Mouse (Mus musculus) heart, postnatal 0 days (tissue): ENCODE measurements around the gene Clec2g. TPM values are rescaled to one million over a fixed set of nuclear protein-coding genes. Genes with fewer than 3 reads are reported as not detected.
"Not testable (repeated sequence)": the region's sequence is repeated elsewhere in the genome, so short reads cannot be mapped to it uniquely, and the experiment has no call there.

Source experiments
- ATAC-seq: fragments of 200-750 bp; cut with Nextera tagmentation; 2 replicates; pipeline ENCODE4 v1.8.0; 2017; ENCODE audit warnings: low read depth, moderate number of reproducible peaks, moderate library complexity; ENCODE audit not compliant: insufficient read depth
- DNase-seq: peaks from one replicate; pipeline ENCODE4 v3.0.0-alpha.2; 2016; ENCODE audit warnings: low spot score
- H3K27ac ChIP-seq: fragments of 300-500 bp; sonication (generic); 2 replicates; pipeline ENCODE4 v1.5.1; 2014; ENCODE audit warnings: low read depth, mild to moderate bottlenecking
- H3K27me3 ChIP-seq: fragments of 300-500 bp; sonication (generic); 2 replicates; pipeline ENCODE4 v1.6.1; 2014; ENCODE audit warnings: low read length, mixed read lengths; ENCODE audit not compliant: control insufficient read depth, insufficient read depth
- H3K36me3 ChIP-seq: fragments of 300-500 bp; sonication (generic); replicated peaks from 2 replicates; pipeline ENCODE4 v1.6.1; 2014; ENCODE audit warnings: low read length, mixed read lengths; ENCODE audit not compliant: control insufficient read depth, insufficient read depth
- H3K4me1 ChIP-seq: fragments of 300-500 bp; sonication (generic); 2 replicates; pipeline ENCODE4 v1.6.1; 2014; ENCODE audit warnings: antibody characterized with exemption; ENCODE audit not compliant: control insufficient read depth, insufficient read depth
- H3K4me2 ChIP-seq: fragments of 300-500 bp; sonication (generic); 2 replicates; pipeline ENCODE4 v1.6.1; 2014; ENCODE audit warnings: low read depth, mild to moderate bottlenecking, low read length, moderate library complexity
- H3K4me3 ChIP-seq: fragments of 300-500 bp; sonication (generic); 2 replicates; pipeline ENCODE4 v1.5.1; 2014; ENCODE audit warnings: low read depth, low read length
- H3K9ac ChIP-seq: fragments of 300-500 bp; sonication (generic); replicated peaks from 2 replicates; pipeline ENCODE4 v1.6.1; 2014; ENCODE audit warnings: low read depth, low read length, mixed read lengths
- H3K9me3 ChIP-seq: fragments of 300-500 bp; sonication (generic); replicated peaks from 2 replicates; pipeline ENCODE4 v1.6.1; 2016; ENCODE audit warnings: low read length; ENCODE audit not compliant: control insufficient read depth
- CTCF ChIP-seq: IDR thresholded peaks from 2 replicates; pipeline ENCODE4 v1.5.1; 2016; ENCODE audit warnings: antibody characterized with exemption, control low read depth, low read depth
- EP300 ChIP-seq: IDR thresholded peaks from 2 replicates; pipeline ENCODE4 v1.6.1; 2016; ENCODE audit warnings: antibody characterized with exemption, low read depth
- WGBS: fragments of 180-500 bp; shearing (Covaris S2); extraction: QIAGEN DNeasy Blood & Tissue Kit; methylation state at CpG from one replicate; pipeline ENCODE4 v1.1.7; 2014; 5-methylcytosine and 5-hydroxymethylcytosine counted together
- polyA plus RNA-seq: library from polyadenylated mRNA; unstranded; fragments of >200 nt; fragmentation: Nextera tagmentation; extraction: Ambion mirVana; gene quantifications from 2 replicates; pipeline ENCODE4 v1.2.1, GENCODE M21; 2015
- total RNA-seq: library from RNA; depleted of rRNA; stranded (reverse); fragments of >200 nt; gene quantifications from 2 replicates; pipeline ENCODE4 v1.2.3, GENCODE M21; 2014; ENCODE audit warnings: low replicate concordance

Gene Clec2g
- total and polyA plus RNA-seq, 2 experiments from 2014 or later: not detected

DNA sequence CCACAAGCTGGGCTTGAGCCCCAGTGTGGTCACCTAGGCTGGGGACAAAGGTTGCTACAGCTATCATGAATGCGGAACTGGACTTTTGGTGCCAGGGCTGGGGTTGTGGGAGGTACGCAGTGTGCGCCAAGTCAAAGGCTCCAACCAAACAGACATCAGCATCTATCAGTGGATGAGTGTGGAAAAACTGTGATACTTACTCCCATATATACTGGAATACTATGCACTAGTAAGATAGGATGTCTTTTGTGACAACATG, 39.2 kb downstream of the Clec2g start:
- H3K27me3 ChIP-seq: no peaks in the 10 kb centered on the region
- no peak overlapping the region for H3K27ac ChIP-seq
- H3K4me1 ChIP-seq: no peaks in the 10 kb centered on the region
- H3K9me3 ChIP-seq: no peaks in the 10 kb centered on the region
- no peak overlapping the region for H3K4me3 ChIP-seq
- H3K4me2 ChIP-seq: no peak overlapping the region
- no peak overlapping the region for H3K9ac ChIP-seq
- TF ChIP-seq CTCF (no peak), EP300 (no peak)
- no peak for DNase-seq
- no peak for ATAC-seq
- H3K36me3 ChIP-seq: no peaks in the 10 kb centered on the region
- WGBS: 90% methylated on average over 3 of the region's 3 CpGs

DNA sequence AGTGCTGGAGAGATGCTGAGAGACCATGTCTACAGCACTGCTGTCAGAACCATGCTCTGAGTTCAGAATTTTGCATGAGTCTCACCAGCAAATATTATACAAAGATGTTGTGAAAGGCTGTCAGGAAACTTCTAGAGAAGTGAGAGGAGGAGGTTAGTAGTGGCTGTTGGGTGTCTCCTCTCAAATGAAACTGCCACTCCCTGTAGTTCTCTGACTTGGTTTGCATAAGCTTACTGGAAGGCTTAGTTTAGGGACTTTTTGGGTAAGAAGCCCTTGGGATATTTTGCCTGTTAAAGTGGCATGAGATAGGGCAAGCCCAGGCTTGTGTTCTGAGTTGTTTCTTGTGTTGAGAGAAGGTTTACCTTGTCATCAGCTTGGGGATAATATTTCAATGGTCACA, 40.7 kb downstream of the Clec2g start:
- ATAC-seq: not testable (repeated sequence)

DNA sequence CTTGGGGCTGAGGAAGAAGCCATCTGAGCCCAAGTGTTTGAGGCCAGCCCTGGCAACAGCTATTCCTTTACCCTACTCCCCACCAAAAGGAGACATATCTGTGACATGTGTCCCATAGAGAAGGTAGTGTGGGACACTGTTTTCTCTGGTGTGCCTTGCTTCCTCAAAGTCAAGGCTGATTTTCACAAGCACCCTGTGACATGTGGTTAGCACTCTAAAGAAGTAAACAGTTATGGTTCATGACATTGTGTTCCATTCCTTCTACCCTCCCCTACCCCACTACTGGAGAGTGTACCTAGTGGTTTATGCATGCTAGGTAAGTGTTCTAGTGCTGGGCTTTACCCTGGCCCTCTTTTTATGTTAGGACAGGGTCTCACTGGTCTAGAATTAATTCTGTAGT, 42.0 kb downstream of the Clec2g start:
- no peak overlapping the region for H3K4me2 ChIP-seq
- H3K9me3 ChIP-seq: no peaks in the 10 kb centered on the region
- H3K36me3 ChIP-seq: no peaks in the 10 kb centered on the region
- no peak overlapping the region for H3K9ac ChIP-seq
- H3K27me3 ChIP-seq: no peaks in the 10 kb centered on the region
- no peak for ATAC-seq
- TF ChIP-seq CTCF (no peak), EP300 (no peak)
- H3K27ac ChIP-seq: no peak overlapping the region
- DNase-seq: no peak
- no peak overlapping the region for H3K4me3 ChIP-seq
- H3K4me1 ChIP-seq: no peaks in the 10 kb centered on the region

More for the DNA sequence above, 40.7 kb downstream of the Clec2g start:
- H3K4me3 ChIP-seq, H3K9ac ChIP-seq, H3K27me3 ChIP-seq, H3K9me3 ChIP-seq, DNase-seq, H3K4me2 ChIP-seq, H3K27ac ChIP-seq, H3K4me1 ChIP-seq, H3K36me3 ChIP-seq: not testable (repeated sequence)

DNA sequence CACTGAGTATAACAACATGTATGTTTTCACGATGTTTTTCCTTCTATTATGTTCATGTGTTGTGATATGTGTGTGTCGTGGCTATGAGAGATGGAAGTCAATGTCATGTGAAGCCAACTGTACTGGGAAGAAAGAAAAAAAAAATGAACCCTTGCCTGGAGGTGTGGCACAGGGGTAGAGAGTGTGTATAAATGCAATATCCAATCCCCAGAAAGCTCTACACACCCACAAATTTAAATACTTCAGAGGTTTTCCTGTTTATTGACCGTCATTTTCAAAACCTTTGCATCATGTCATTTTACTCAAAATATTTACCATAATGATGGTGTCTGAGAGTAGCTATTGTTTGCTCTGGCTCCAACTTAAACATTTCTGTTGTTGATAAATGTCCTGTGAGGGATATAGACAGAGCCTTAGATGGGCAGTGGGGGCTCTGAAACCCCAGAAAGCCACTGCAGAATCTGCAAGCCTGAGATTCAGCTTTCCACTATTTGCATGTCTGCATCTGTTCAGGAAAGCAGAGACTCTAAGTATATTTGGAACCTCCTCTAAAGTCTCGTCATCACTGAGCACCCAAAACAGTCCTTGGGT, 47.9 kb downstream of the Clec2g start:
- ATAC-seq, H3K36me3 ChIP-seq, DNase-seq, H3K9ac ChIP-seq, H3K9me3 ChIP-seq, H3K4me2 ChIP-seq, H3K4me1 ChIP-seq, H3K4me3 ChIP-seq, H3K27ac ChIP-seq, H3K27me3 ChIP-seq: not testable (repeated sequence)
- WGBS: 72% methylated on average over 4 of the region's 4 CpGs

DNA sequence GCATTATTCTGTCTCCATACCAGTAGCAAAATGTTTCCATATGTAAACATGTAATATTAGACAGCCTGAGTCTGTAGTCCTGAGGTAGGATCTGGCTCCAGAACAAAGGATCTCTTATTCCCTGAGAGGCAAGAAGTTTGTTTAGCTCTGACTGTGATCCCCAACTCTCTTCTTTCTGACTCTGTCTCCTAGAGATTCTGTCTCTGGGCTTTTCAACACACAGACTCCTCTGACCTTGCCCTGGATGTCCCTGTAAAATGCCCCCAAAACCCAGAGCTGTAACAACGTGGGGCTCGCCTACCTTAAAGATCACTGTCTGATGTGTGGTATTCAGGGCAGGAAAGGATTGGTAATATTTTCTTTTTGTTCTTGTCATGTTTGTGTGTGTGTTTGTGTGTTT, 58.2 kb downstream of the Clec2g start:
- Histone ChIP-seq H3K27ac (no peak overlapping the region), H3K36me3 (no peaks in the 10 kb centered on the region), H3K27me3 (no peaks in the 10 kb centered on the region), H3K4me3 (no peak overlapping the region), H3K4me1 (no peaks in the 10 kb centered on the region), H3K4me2 (no peak overlapping the region), H3K9ac (no peak overlapping the region), H3K9me3 (no peaks in the 10 kb centered on the region)
- ATAC-seq (no peak), DNase-seq (no peak)
- TF ChIP-seq CTCF: no peak
- no peak for TF ChIP-seq EP300
- WGBS: 72% methylated on average over 2 of the region's 2 CpGs

DNA sequence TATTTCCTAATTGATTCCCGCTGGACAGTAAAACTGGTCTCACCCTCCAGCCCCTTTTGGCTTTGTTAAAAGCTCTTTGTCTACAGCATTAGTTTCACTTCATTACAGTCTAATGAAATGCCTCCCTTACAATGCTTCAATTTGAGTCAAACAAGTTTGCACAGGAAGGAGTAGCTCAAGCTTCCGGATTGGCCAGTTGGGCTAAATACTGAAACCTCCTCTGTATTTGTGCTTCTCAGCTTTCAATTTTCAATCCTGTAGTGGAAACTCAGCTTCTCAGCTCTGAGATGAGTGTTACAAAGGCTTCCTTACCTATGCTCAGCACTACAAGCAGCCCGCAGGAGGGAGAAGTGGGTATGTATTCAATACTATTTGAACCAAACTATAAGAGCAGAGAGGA, 58.6 kb downstream of the Clec2g start:
- H3K36me3 ChIP-seq: no peaks in the 10 kb centered on the region
- DNase-seq (no peak), ATAC-seq (no peak)
- no peak overlapping the region for H3K4me3 ChIP-seq
- no peak overlapping the region for H3K9ac ChIP-seq
- 73% methylated on average over 3 of the region's 3 CpGs for WGBS
- no peaks in the 10 kb centered on the region for H3K9me3 ChIP-seq
- no peak for TF ChIP-seq CTCF
- no peak for TF ChIP-seq EP300
- no peak overlapping the region for H3K27ac ChIP-seq
- no peaks in the 10 kb centered on the region for H3K4me1 ChIP-seq
- H3K27me3 ChIP-seq: no peaks in the 10 kb centered on the region
- H3K4me2 ChIP-seq: no peak overlapping the region
